Mouse (Mus musculus) forebrain, embryonic 16.5 days (tissue): Measurements from ENCODE around the gene Pgbd5. TPM values are rescaled to one million over a fixed set of nuclear protein-coding genes. Genes with fewer than 3 reads are reported as not detected.

ENCODE experiments used
- ATAC-seq: fragments of 200-750 bp; cut with Nextera tagmentation; 2 replicates; pipeline ENCODE4 v1.8.0; 2017; ENCODE audit warnings: mild to moderate bottlenecking, moderate library complexity
- H3K27ac ChIP-seq: fragments of 300-500 bp; sonication (generic); 2 replicates; pipeline ENCODE4 v1.5.1; 2014; ENCODE audit warnings: low read length, control low read depth
- H3K27me3 ChIP-seq: fragments of 300-500 bp; sonication (generic); replicated peaks from 2 replicates; pipeline ENCODE4 v1.6.1; 2014; ENCODE audit warnings: low read length; ENCODE audit not compliant: control insufficient read depth, insufficient read depth
- H3K36me3 ChIP-seq: fragments of 300-500 bp; sonication (generic); 2 replicates; pipeline ENCODE4 v1.6.1; 2014; ENCODE audit not compliant: control insufficient read depth, insufficient read depth
- H3K4me1 ChIP-seq: fragments of 300-500 bp; sonication (generic); replicated peaks from 2 replicates; pipeline ENCODE4 v1.6.1; 2014; ENCODE audit warnings: low read length; ENCODE audit not compliant: control insufficient read depth, insufficient read depth
- H3K4me2 ChIP-seq: fragments of 300-500 bp; sonication (generic); 2 replicates; pipeline ENCODE4 v1.6.1; 2014; ENCODE audit warnings: mild to moderate bottlenecking, low read length, control low read depth
- H3K4me3 ChIP-seq: fragments of 300-500 bp; sonication (generic); replicated peaks from 2 replicates; pipeline ENCODE4 v1.5.1; 2014; ENCODE audit warnings: mild to moderate bottlenecking, low read length, control low read depth
- H3K9ac ChIP-seq: fragments of 300-500 bp; sonication (generic); replicated peaks from 2 replicates; pipeline ENCODE4 v1.6.1; 2014; ENCODE audit warnings: low read depth, low read length, control low read depth
- H3K9me3 ChIP-seq: fragments of 300-500 bp; sonication (generic); 2 replicates; pipeline ENCODE4 v1.6.1; 2016; ENCODE audit warnings: low read length; ENCODE audit not compliant: control insufficient read depth
- WGBS: fragments of 180-500 bp; shearing (Covaris S2); extraction: QIAGEN DNeasy Blood & Tissue Kit; methylation state at CpG from one replicate; pipeline ENCODE4 v1.1.7; 2014; 5-methylcytosine and 5-hydroxymethylcytosine counted together
- polyA plus RNA-seq: library from polyadenylated mRNA; unstranded; fragments of >200 nt; fragmentation: Nextera tagmentation; extraction: Ambion mirVana; gene quantifications from 2 replicates; pipeline ENCODE4 v1.2.1, GENCODE M21; 2015

The Pgbd5 gene
- polyA plus RNA-seq, 1 experiment from 2014 or later, result 10.7 TPM

GRCm38 (mm10) chr8:124330433-124330832, 109.0 kb downstream of the Pgbd5 start:
- peak; percentile 91 for ATAC-seq
- Histone ChIP-seq H3K4me2 (no peak overlapping the region), H3K9me3 (no peaks in the 10 kb centered on the region), H3K9ac (no peak overlapping the region), H3K4me1 (peaks cover 5% of the 10 kb centered on the region; the same call in 1 of the 2 replicates), H3K4me3 (no peak overlapping the region), H3K27ac (peak overlapping the region; percentile 41; the same call in 1 of the 2 replicates), H3K27me3 (no peaks in the 10 kb centered on the region), H3K36me3 (peaks cover 5% of the 10 kb centered on the region)
- 45% methylated on average over 2 of the region's 3 CpGs for WGBS

- H3K9me3 ChIP-seq, result no peaks in the 10 kb centered on the region
- H3K9ac ChIP-seq, result no peak overlapping the region
- no peak overlapping the region for H3K27ac ChIP-seq
- peaks cover 5% of the 10 kb centered on the region; the same call in 1 of the 2 replicates for H3K4me1 ChIP-seq
- H3K4me3 ChIP-seq, result no peak overlapping the region
- H3K36me3 ChIP-seq, result peaks cover 5% of the 10 kb centered on the region
- ATAC-seq, result no peak
- no peaks in the 10 kb centered on the region for H3K27me3 ChIP-seq
- WGBS, result 57% methylated on average over 10 of the region's 10 CpGs
- H3K4me2 ChIP-seq, result no peak overlapping the region
Measured at GRCm38 (mm10) chr8:124329690-124330089, 109.8 kb downstream of the Pgbd5 start.

GRCm38 (mm10) chr8:124328259-124328658, 111.2 kb downstream of the Pgbd5 start:
- ATAC-seq, result no peak
- Histone ChIP-seq H3K36me3 (peaks cover 10% of the 10 kb centered on the region), H3K4me2 (no peak overlapping the region), H3K4me3 (no peak overlapping the region), H3K9me3 (no peaks in the 10 kb centered on the region), H3K27ac (no peak overlapping the region), H3K27me3 (no peaks in the 10 kb centered on the region), H3K4me1 (peaks cover 5% of the 10 kb centered on the region; the same call in 1 of the 2 replicates), H3K9ac (no peak overlapping the region)
- 89% methylated on average over 7 of the region's 7 CpGs for WGBS

GRCm38 (mm10) chr8:124323356-124323755, 116.1 kb downstream of the Pgbd5 start:
- H3K27me3 ChIP-seq, result no peaks in the 10 kb centered on the region
- H3K36me3 ChIP-seq, result peaks cover 10% of the 10 kb centered on the region
- H3K9ac ChIP-seq, result no peak overlapping the region
- ATAC-seq, result no peak
- 81% methylated on average over 14 of the region's 14 CpGs for WGBS
- H3K4me2 ChIP-seq, result no peak overlapping the region
- no peak overlapping the region for H3K4me3 ChIP-seq
- H3K27ac ChIP-seq, result no peak overlapping the region
- peaks cover 32% of the 10 kb centered on the region for H3K4me1 ChIP-seq
- H3K9me3 ChIP-seq, result no peaks in the 10 kb centered on the region

- H3K27me3 ChIP-seq, result no peaks in the 10 kb centered on the region
- 43% methylated on average over 12 of the region's 12 CpGs for WGBS
- H3K9me3 ChIP-seq, result no peaks in the 10 kb centered on the region
- H3K27ac ChIP-seq, result peak overlapping the region; percentile 57
- no peak overlapping the region for H3K4me2 ChIP-seq
- no peak overlapping the region for H3K4me3 ChIP-seq
- ATAC-seq, result peak; percentile 57; the same call in 1 of the 2 replicates
- peaks cover 45% of the 10 kb centered on the region for H3K4me1 ChIP-seq
- H3K36me3 ChIP-seq, result peaks cover 10% of the 10 kb centered on the region
- H3K9ac ChIP-seq, result no peak overlapping the region; the same call in 1 of the 2 replicates
Measured at GRCm38 (mm10) chr8:124321227-124321840, 118.1 kb downstream of the Pgbd5 start.

GRCm38 (mm10) chr8:124319316-124319652, 120.2 kb downstream of the Pgbd5 start:
- Histone ChIP-seq H3K4me3 (no peak overlapping the region), H3K9me3 (no peaks in the 10 kb centered on the region), H3K4me2 (no peak overlapping the region), H3K27ac (no peak overlapping the region), H3K9ac (no peak overlapping the region), H3K27me3 (no peaks in the 10 kb centered on the region), H3K36me3 (peaks cover 4% of the 10 kb centered on the region), H3K4me1 (peaks cover 58% of the 10 kb centered on the region)
- 89% methylated on average over 4 of the region's 4 CpGs for WGBS
- no peak for ATAC-seq

Other genes with a start within 250 kb of the Pgbd5 start
- 47.8 and 48.9 TPM in 2 replicates for gene Galnt2, start 208.3 kb downstream of the Pgbd5 start, polyA plus RNA-seq
- 41.4 and 42.1 TPM in 2 replicates for gene Cog2, start 81.1 kb upstream of the Pgbd5 start, polyA plus RNA-seq
- 0.18 and 0.37 TPM in 2 replicates for gene Agt, start 130.0 kb upstream of the Pgbd5 start, polyA plus RNA-seq
- gene Capn9, start 136.5 kb upstream of the Pgbd5 start, polyA plus RNA-seq, result 0.14 and 0.20 TPM in 2 replicates
- 26.0 and 29.4 TPM in 2 replicates for gene 2310022B05Rik, start 223.7 kb upstream of the Pgbd5 start, polyA plus RNA-seq